In the genomic region with DNA sequence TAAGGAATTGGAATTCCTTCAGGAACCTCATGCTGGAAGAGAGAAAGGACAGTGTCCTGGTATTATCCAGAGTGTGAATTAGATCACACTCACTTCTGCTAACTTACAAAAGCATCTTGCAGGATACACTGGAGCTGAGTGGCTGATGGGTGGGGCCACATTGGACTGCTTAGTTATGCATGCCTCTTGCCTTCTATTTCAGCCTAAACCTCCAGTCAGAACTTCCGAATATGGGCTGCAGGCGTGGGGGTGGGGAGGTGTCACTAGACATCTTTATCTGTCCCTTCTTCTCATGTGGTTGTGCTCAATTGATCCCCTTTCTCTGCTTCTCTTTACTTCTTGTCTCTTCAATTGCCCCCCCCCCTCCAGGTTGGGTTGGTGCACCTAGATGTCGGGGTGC, we compare ENCODE assay signal across 27 mouse cellular contexts.
A peak's percentile ranks its signal among the peaks of the same experiment; 100 is the strongest.
DNase-seq lines count a peak whose midpoint lies in the region; ATAC-seq and TF ChIP-seq lines count a peak whose summit lies in the region.
"Had no signal": no experiment of that assay in that cellular context is flagged by ENCODE, and none has a peak within 500 bp of the region (broad histone marks: within the 10 kb centered on the region; RNA-seq: fewer than 3 reads in every experiment).

No protein-coding gene starts in this region.

- no peaks in the 10 kb centered on the region for H3K9me3 ChIP-seq in heart, embryonic 12.5 days (replicated peaks)
- no peaks in the 10 kb centered on the region for H3K9me3 ChIP-seq in heart, embryonic 11.5 days (replicated peaks; ENCODE audit: control insufficient read depth, low read length)
- no peaks in the 10 kb centered on the region for H3K9me3 ChIP-seq in CH12.LX (replicated peaks; ENCODE audit: low read length)
- H3K9me3 ChIP-seq in midbrain, embryonic 10.5 days (replicated peaks) = no peaks in the 10 kb centered on the region
- H3K9me3 ChIP-seq: forebrain, embryonic 10.5 days; forebrain, embryonic 13.5 days; heart, embryonic 15.5 days had no signal

- dilution Hi-C loops in CH12.LX (cut with MboI; ENCODE audit: extremely low pct_ligation_motif_present, extremely low pct_unique_long_range_greater_than_20kb, low sequenced_read_pairs) = no loop called here

- no peak for TF ChIP-seq POLR2A in CH12.LX (IDR thresholded peaks at IDR 0.05; ENCODE audit: low read depth, low read length)

- H3K4me1 ChIP-seq in heart, embryonic 12.5 days (replicated peaks) = peaks cover 75% of the 10 kb centered on the region
- H3K4me1 ChIP-seq in heart, embryonic 11.5 days (ENCODE audit: control insufficient read depth, insufficient read depth, low read length) = peaks cover 47% of the 10 kb centered on the region
- peaks cover 0 to 58% of the 10 kb centered on the region in 2 experiments; a peak in 3 of 4 replicates for H3K4me1 ChIP-seq in CH12.LX (ENCODE audit: control insufficient read depth in 1 of 2, insufficient read depth in 2 of 2)
- peaks cover 30% of the 10 kb centered on the region for H3K4me1 ChIP-seq in midbrain, embryonic 10.5 days

- WGBS in heart, embryonic 12.5 days = 48% methylated on average over 3 of the region's 3 CpGs
- 43% methylated on average over 3 of the region's 3 CpGs for WGBS in heart, embryonic 11.5 days (ENCODE audit: insufficient replicate concordance)
- 72% methylated on average over 3 of the region's 3 CpGs for WGBS in midbrain, embryonic 10.5 days

- H3K27ac ChIP-seq in heart, embryonic 12.5 days (ENCODE audit: poor library complexity, severe bottlenecking) = no peak overlapping the region
- no peak overlapping the region for H3K27ac ChIP-seq in heart, embryonic 11.5 days (ENCODE audit: low read depth, low read length)
- H3K27ac ChIP-seq in CH12.LX (ENCODE audit: insufficient read depth, low read depth) = no peak overlapping the region
- no peak overlapping the region for H3K27ac ChIP-seq in midbrain, embryonic 10.5 days (replicated peaks)
- H3K27ac ChIP-seq: forebrain, embryonic 10.5 days; forebrain, embryonic 13.5 days; hindbrain, embryonic 14.5 days; hindbrain, postnatal 0 days had no signal

- no peak for TF ChIP-seq CTCF in CH12.LX (conservative IDR thresholded peaks at IDR 0.05 in 1 of 2, IDR thresholded peaks at IDR 0.05 in 1 of 2; ENCODE audit: low read depth in 2 of 2, low read length in 2 of 2)

- no peak for TF ChIP-seq RAD21 in CH12.LX (IDR thresholded peaks at IDR 0.05; ENCODE audit: low read depth, low read length)

- H3K79me2 ChIP-seq in CH12.LX (replicated peaks; ENCODE audit: control insufficient read depth, extremely low read depth, insufficient read depth, poor library complexity, severe bottlenecking) = no peaks in the 10 kb centered on the region

- H3K9ac ChIP-seq in heart, embryonic 12.5 days = no peak overlapping the region
- H3K9ac ChIP-seq in heart, embryonic 11.5 days (ENCODE audit: low read depth, low read length) = no peak overlapping the region
- H3K9ac ChIP-seq in CH12.LX (ENCODE audit: insufficient read depth, low read depth) = no peak overlapping the region
- H3K9ac ChIP-seq: forebrain, embryonic 13.5 days; heart, embryonic 15.5 days; hindbrain, embryonic 14.5 days had no signal

- H3K27me3 ChIP-seq in heart, embryonic 12.5 days (replicated peaks) = no peaks in the 10 kb centered on the region
- no peaks in the 10 kb centered on the region for H3K27me3 ChIP-seq in heart, embryonic 11.5 days (ENCODE audit: control insufficient read depth, insufficient read depth, low read length)
- no peaks in the 10 kb centered on the region for H3K27me3 ChIP-seq in CH12.LX (replicated peaks)
- peaks cover 54% of the 10 kb centered on the region for H3K27me3 ChIP-seq in midbrain, embryonic 10.5 days (ENCODE audit: low read depth, poor library complexity, severe bottlenecking)
- H3K27me3 ChIP-seq: forebrain, embryonic 13.5 days; heart, embryonic 15.5 days had no signal

- no peak overlapping the region for H3K4me3 ChIP-seq in heart, embryonic 12.5 days
- H3K4me3 ChIP-seq in heart, embryonic 11.5 days (ENCODE audit: low read depth, low read length) = no peak overlapping the region
- no peak overlapping the region for H3K4me3 ChIP-seq in CH12.LX (replicated peaks in 1 of 3; ENCODE audit: low read depth in 2 of 3, low read length in 2 of 3, poor library complexity in 1 of 3)
- no peak overlapping the region for H3K4me3 ChIP-seq in midbrain, embryonic 10.5 days
- H3K4me3 ChIP-seq: forebrain, embryonic 10.5 days; forebrain, embryonic 13.5 days; heart, adult 2 months; heart, embryonic 15.5 days had no signal

- 0 out of 2 replicates have a peak, but pooled peaks have one; percentile 19 for ATAC-seq in heart, embryonic 12.5 days (ENCODE audit: insufficient number of reproducible peaks, low FRiP score)
- no peak for ATAC-seq in heart, embryonic 11.5 days (replicated peaks; ENCODE audit: insufficient number of reproducible peaks, low FRiP score, low TSS enrichment)
- no peak for ATAC-seq in megakaryocyte progenitor cell, adult 5-6 weeks (replicated peaks; ENCODE audit: poor library complexity)
- ATAC-seq: forebrain, embryonic 13.5 days; forebrain, embryonic 16.5 days; hindbrain, postnatal 0 days; inflammation-experienced regulatory T-cells, adult 6 months; intestine, embryonic 16.5 days had no signal

- DNase-seq in B cell, adult 2 months = peak; percentile 26 to 33
- peak; percentile 13 for DNase-seq in CH12.LX (ENCODE audit: extremely low read depth)
- peak; percentile 74 for DNase-seq in R1 (ENCODE audit: low read depth, low spot score)
- no peak for DNase-seq in left cerebral cortex, adult 18-20 months (ENCODE audit: low spot score in 2 of 2)
- no peak for DNase-seq in midbrain, embryonic 10.5 days (ENCODE audit: low spot score)
- DNase-seq: adrenal gland, adult 2 months; adrenal gland, postnatal 14 days; cerebellum, adult 11 months; cerebellum, adult 2 months; cerebellum, postnatal 10 days; cerebellum, postnatal 36 days; gastrocnemius, postnatal 10 days; gastrocnemius, postnatal 36 days; heart, adult 2 months; heart, postnatal 10 days; heart, postnatal 4 days had no signal

- no peaks in the 10 kb centered on the region for H3K36me3 ChIP-seq in heart, embryonic 12.5 days
- H3K36me3 ChIP-seq in heart, embryonic 11.5 days (ENCODE audit: control insufficient read depth, insufficient read depth, low read length) = no peaks in the 10 kb centered on the region
- no peaks in the 10 kb centered on the region for H3K36me3 ChIP-seq in CH12.LX (replicated peaks in 1 of 2; ENCODE audit: control insufficient read depth in 1 of 2, insufficient read depth in 1 of 2, low read length in 1 of 2)
- no peaks in the 10 kb centered on the region for H3K36me3 ChIP-seq in midbrain, embryonic 10.5 days
- H3K36me3 ChIP-seq: forebrain, embryonic 10.5 days; heart, embryonic 15.5 days had no signal

- TF ChIP-seq EP300 in CH12.LX (IDR thresholded peaks at IDR 0.05; ENCODE audit: low read length) = no peak

- H3K4me2 ChIP-seq in heart, embryonic 12.5 days = no peak overlapping the region
- H3K4me2 ChIP-seq in heart, embryonic 11.5 days = no peak overlapping the region
- H3K4me2 ChIP-seq in CH12.LX (ENCODE audit: insufficient read depth, low read depth, poor library complexity, severe bottlenecking) = no peak overlapping the region
- H3K4me2 ChIP-seq: forebrain, embryonic 13.5 days; heart, embryonic 15.5 days; hindbrain, embryonic 14.5 days had no signal

- in situ Hi-C loops in CH12.LX (cut with MboI; ENCODE audit: low pct_ligation_motif_present, low pct_unique_long_range_greater_than_20kb, low sequenced_read_pairs) = no loop called here

TF ChIP-seq in CH12.LX, 34 proteins besides CTCF, POLR2A, EP300 and RAD21:
- TF ChIP-seq KAT2A (IDR thresholded peaks at IDR 0.05; ENCODE audit: insufficient replicate concordance, low read length) (no peak), SMC3 (IDR thresholded peaks at IDR 0.05; ENCODE audit: low read depth, low read length) (no peak), TCF12 (IDR thresholded peaks at IDR 0.05; ENCODE audit: low read depth, low read length) (no peak), MAX (IDR thresholded peaks at IDR 0.05; ENCODE audit: low read length) (no peak), JUN (IDR thresholded peaks at IDR 0.05; ENCODE audit: insufficient read depth, low read depth, low read length) (no peak), CHD1 (IDR thresholded peaks at IDR 0.05; ENCODE audit: low read depth, low read length) (no peak), RCOR1 (conservative IDR thresholded peaks at IDR 0.05; ENCODE audit: low read depth, low read length) (no peak), ZMIZ1 (IDR thresholded peaks at IDR 0.05; ENCODE audit: low read depth, low read length) (no peak), ZC3H11A (IDR thresholded peaks at IDR 0.05; ENCODE audit: low read depth, low read length) (no peak), BHLHE40 (IDR thresholded peaks at IDR 0.05; ENCODE audit: low read depth, low read length) (no peak), IRF4 (IDR thresholded peaks at IDR 0.05; ENCODE audit: low read depth, low read length) (no peak), USF2 (conservative IDR thresholded peaks at IDR 0.05; ENCODE audit: low read depth, low read length) (no peak), TBP (conservative IDR thresholded peaks at IDR 0.05; ENCODE audit: low read depth, low read length) (no peak), UBTF (IDR thresholded peaks at IDR 0.05; ENCODE audit: low read depth, low read length) (no peak), NRF1 (IDR thresholded peaks at IDR 0.05; ENCODE audit: low read depth, low read length) (no peak)

Comparison
In these comparisons a context has a peak if more than half of its experiments do, and no peak if none do; other contexts are left out.
1. DNase-seq: peak in B cell, adult 2 months (2 of 2), CH12.LX (single experiment) and R1 (single experiment); none in left cerebral cortex, adult 18-20 months (0 of 2) and midbrain, embryonic 10.5 days (single experiment).